Mouse (Mus musculus): ENCODE results near the gene Stard7. TPM values are rescaled to one million over a fixed set of nuclear protein-coding genes. Genes with fewer than 3 reads are reported as not detected.

Stard7 gene
- 138 TPM for polyA plus RNA-seq (2014; fragmentation: Illumina TruSeq; extraction: RNeasy Lipid Tissue Mini Kit (QIAGEN cat#74804))

GRCm38 (mm10) chr2:127269491-127270299 is at the start of gene Stard7:
Stard7 (plus strand) TSS chr2:127270218.

GRCm38 (mm10) chr2:127247592-127248333 is 22.3 kb upstream of the Stard7 start, which contains the start of the genes Ciao1 and Tmem127:
Ciao1 (minus strand) TSS chr2:127247816.
Tmem127 (plus strand) TSS chr2:127247908.

GRCm38 (mm10) chr2:127335767-127336496 is 65.9 kb downstream of the Stard7 start, which contains the start of gene Dusp2:
Dusp2 (plus strand) TSS chr2:127336159.

GRCm38 (mm10) chr2:127338416-127338815 is 68.4 kb downstream of the Stard7 start, which contains the start of gene Astl:
Astl (plus strand) TSS chr2:127338639.

Other genes with a start within 250 kb of the Stard7 start
- gene Blvra, start 199.6 kb upstream of the Stard7 start, polyA plus RNA-seq (2014; fragmentation: Illumina TruSeq; extraction: RNeasy Lipid Tissue Mini Kit (QIAGEN cat#74804)) = 19.2 TPM
- gene Ncaph, start 136.3 kb upstream of the Stard7 start, polyA plus RNA-seq (2014; fragmentation: Illumina TruSeq; extraction: RNeasy Lipid Tissue Mini Kit (QIAGEN cat#74804)) = 32.9 TPM
- gene Itpripl1, start 126.8 kb upstream of the Stard7 start, polyA plus RNA-seq (2014; fragmentation: Illumina TruSeq; extraction: RNeasy Lipid Tissue Mini Kit (QIAGEN cat#74804)) = 2.9 TPM
- 1.1 TPM for gene 1810024B03Rik, start 61.9 kb upstream of the Stard7 start, polyA plus RNA-seq (2014; fragmentation: Illumina TruSeq; extraction: RNeasy Lipid Tissue Mini Kit (QIAGEN cat#74804))
- 36.3 TPM for gene Snrnp200, start 61.8 kb upstream of the Stard7 start, polyA plus RNA-seq (2014; fragmentation: Illumina TruSeq; extraction: RNeasy Lipid Tissue Mini Kit (QIAGEN cat#74804))
- 33.0 TPM for gene Ciao1, start 22.4 kb upstream of the Stard7 start, polyA plus RNA-seq (2014; fragmentation: Illumina TruSeq; extraction: RNeasy Lipid Tissue Mini Kit (QIAGEN cat#74804))
- gene Tmem127, start 22.3 kb upstream of the Stard7 start, polyA plus RNA-seq (2014; fragmentation: Illumina TruSeq; extraction: RNeasy Lipid Tissue Mini Kit (QIAGEN cat#74804)) = 58.5 TPM
- not detected for gene Dusp2, start 65.9 kb downstream of the Stard7 start, polyA plus RNA-seq (2014; fragmentation: Illumina TruSeq; extraction: RNeasy Lipid Tissue Mini Kit (QIAGEN cat#74804))
- 0.88 TPM for gene Astl, start 68.4 kb downstream of the Stard7 start, polyA plus RNA-seq (2014; fragmentation: Illumina TruSeq; extraction: RNeasy Lipid Tissue Mini Kit (QIAGEN cat#74804))
- not detected for gene Adra2b, start 93.0 kb downstream of the Stard7 start, polyA plus RNA-seq (2014; fragmentation: Illumina TruSeq; extraction: RNeasy Lipid Tissue Mini Kit (QIAGEN cat#74804))
- not detected for gene Gpat2, start 155.0 kb downstream of the Stard7 start, polyA plus RNA-seq (2014; fragmentation: Illumina TruSeq; extraction: RNeasy Lipid Tissue Mini Kit (QIAGEN cat#74804))
- gene Fahd2a, start 174.3 kb downstream of the Stard7 start, polyA plus RNA-seq (2014; fragmentation: Illumina TruSeq; extraction: RNeasy Lipid Tissue Mini Kit (QIAGEN cat#74804)) = 5.8 TPM

Data from ovary, adult 10 weeks (tissue).